Mouse (Mus musculus) CH12.LX (cell line): ENCODE measurements at regions not wholly inside any gene's neighbourhood (a gene's known extent, or its start where the extent isn't known, plus 50 kb on each side); places are given as distances from the start of the nearest gene placed in this dataset.
A peak's percentile ranks its signal among the peaks of the same experiment; 100 is the strongest.

Experiments used
- CHD1 ChIP-seq: IDR thresholded peaks from 2 replicates; pipeline ENCODE4 v1.6.1; 2012; ENCODE audit warnings: low read depth, low read length, improper control_type of control experiment, inconsistent platforms
- CHD2 ChIP-seq: IDR thresholded peaks from 2 replicates; pipeline ENCODE4 v1.6.1; 2011; ENCODE audit warnings: low read length, improper control_type of control experiment
- CTCF ChIP-seq, 2 experiments: IDR thresholded peaks in 1 of 2; conservative IDR thresholded peaks in 1 of 2; 2 replicates each; pipeline ENCODE4 v1.5.1; 2011 to 2012; ENCODE audit warnings: low read depth in 2 of 2, low read length in 2 of 2, improper control_type of control experiment in 1 of 2, inconsistent platforms in 1 of 2, mild to moderate bottlenecking in 1 of 2, moderate library complexity in 1 of 2
- E2F4 ChIP-seq: IDR thresholded peaks from 2 replicates; pipeline ENCODE4 v1.6.1; 2011; ENCODE audit warnings: low read depth, low read length, improper control_type of control experiment; ENCODE audit not compliant: insufficient replicate concordance
- EP300 ChIP-seq: IDR thresholded peaks from 2 replicates; pipeline ENCODE4 v1.6.1; 2011; ENCODE audit warnings: low read length, improper control_type of control experiment
- JUND ChIP-seq: conservative IDR thresholded peaks from 2 replicates; pipeline ENCODE4 v1.6.1; 2011; ENCODE audit warnings: low read depth, low read length, improper control_type of control experiment
- MXI1 ChIP-seq: IDR thresholded peaks from 2 replicates; pipeline ENCODE4 v1.6.1; 2011; ENCODE audit warnings: mild to moderate bottlenecking, low read depth, low read length, improper control_type of control experiment
- MYC ChIP-seq: IDR thresholded peaks from 2 replicates; pipeline ENCODE4 v1.6.1; 2011; ENCODE audit warnings: low read depth, mild to moderate bottlenecking, improper control_type of control experiment, low read length
- NELFE ChIP-seq: IDR thresholded peaks from 2 replicates; pipeline ENCODE4 v1.6.1; 2011; ENCODE audit warnings: low read depth, low read length, improper control_type of control experiment
- RCOR1 ChIP-seq: conservative IDR thresholded peaks from 2 replicates; pipeline ENCODE4 v1.6.1; 2012; ENCODE audit warnings: low read depth, mild to moderate bottlenecking, inconsistent platforms, low read length, improper control_type of control experiment
- TCF12 ChIP-seq: IDR thresholded peaks from 2 replicates; pipeline ENCODE4 v1.6.1; 2014; ENCODE audit warnings: low read depth, mild to moderate bottlenecking, inconsistent platforms, low read length, improper control_type of control experiment
- ZKSCAN1 ChIP-seq: IDR thresholded peaks from 2 replicates; pipeline ENCODE4 v1.6.1; 2012; ENCODE audit warnings: low read depth, inconsistent platforms, low read length, improper control_type of control experiment, borderline replicate concordance
- ZNF384 ChIP-seq: IDR thresholded peaks from 2 replicates; pipeline ENCODE4 v1.6.1; 2012; ENCODE audit warnings: low read depth, low read length, improper control_type of control experiment, inconsistent platforms

DNA sequence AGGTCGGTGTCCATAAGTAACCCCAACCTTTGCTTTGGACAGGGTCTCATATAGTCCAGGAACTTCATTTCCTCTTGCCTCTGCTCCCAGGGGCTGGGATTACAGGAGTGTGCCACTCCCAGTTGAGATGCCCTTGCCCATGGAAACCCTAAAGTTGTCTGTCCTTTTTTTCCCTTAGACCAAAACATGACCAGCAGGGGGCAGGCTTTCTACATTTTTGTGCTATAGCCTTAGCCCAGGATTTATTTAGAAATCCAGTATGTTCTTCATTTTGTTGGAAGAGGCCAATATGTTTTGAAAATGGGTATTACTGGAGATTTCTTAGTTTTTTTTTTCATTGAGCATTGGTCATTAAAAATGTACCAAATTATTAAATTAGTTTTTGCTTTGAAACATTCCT lies 58.6 kb upstream of the Unc93a2 start:
- TF ChIP-seq CHD2 (no peak), ZNF384 (peak; percentile 52), EP300 (no peak), CHD1 (no peak), TCF12 (no peak), E2F4 (no peak), ZKSCAN1 (no peak), MYC (no peak), CTCF (conservative IDR thresholded peaks at IDR 0.05 in 1 of 2, IDR thresholded peaks at IDR 0.05 in 1 of 2; ENCODE audit: low read depth in 2 of 2, low read length in 2 of 2) (peak; percentile 26 to 74; a peak in 2 of 4 replicates), RCOR1 (no peak), NELFE (no peak), MXI1 (no peak), JUND (no peak)
